Mouse (Mus musculus) lung, embryonic 14.5 days (tissue): Measurements from ENCODE around the gene Sctr. TPM values are rescaled to one million over a fixed set of nuclear protein-coding genes. Genes with fewer than 3 reads are reported as not detected.
A peak's percentile ranks its signal among the peaks of the same experiment; 100 is the strongest.

Experiments used
- ATAC-seq: fragments of 200-750 bp; cut with Nextera tagmentation; 2 replicates; pipeline ENCODE4 v1.8.0; 2017; ENCODE audit warnings: mild to moderate bottlenecking, moderate TSS enrichment, moderate library complexity; ENCODE audit not compliant: insufficient read depth
- DNase-seq: peaks from one replicate; pipeline ENCODE4 v3.0.0-alpha.2; 2015
- H3K27ac ChIP-seq: fragments of 300-500 bp; sonication (generic); 2 replicates; pipeline ENCODE4 v1.5.1; 2014; ENCODE audit warnings: low read depth, mild to moderate bottlenecking, moderate library complexity
- H3K27me3 ChIP-seq: fragments of 300-500 bp; sonication (generic); 2 replicates; pipeline ENCODE4 v1.6.1; 2014; ENCODE audit warnings: low read length, control low read depth; ENCODE audit not compliant: insufficient read depth
- H3K36me3 ChIP-seq: fragments of 300-500 bp; sonication (generic); 2 replicates; pipeline ENCODE4 v1.6.1; 2014; ENCODE audit warnings: control low read depth; ENCODE audit not compliant: insufficient read depth
- H3K4me1 ChIP-seq: fragments of 300-500 bp; sonication (generic); 2 replicates; pipeline ENCODE4 v1.6.1; 2014; ENCODE audit warnings: antibody characterized with exemption, control low read depth; ENCODE audit not compliant: insufficient read depth
- H3K4me2 ChIP-seq: fragments of 300-500 bp; sonication (generic); 2 replicates; pipeline ENCODE4 v1.6.1; 2014; ENCODE audit warnings: mild to moderate bottlenecking
- H3K4me3 ChIP-seq: fragments of 300-500 bp; sonication (generic); 2 replicates; pipeline ENCODE4 v1.5.1; 2014; ENCODE audit warnings: low read depth, low read length
- H3K9ac ChIP-seq: fragments of 300-500 bp; sonication (generic); 2 replicates; pipeline ENCODE4 v1.6.1; 2014
- H3K9me3 ChIP-seq: fragments of 300-500 bp; sonication (generic); 2 replicates; pipeline ENCODE4 v1.6.1; 2016; ENCODE audit warnings: low read depth, low read length, control low read depth
- CTCF ChIP-seq: IDR thresholded peaks from 2 replicates; pipeline ENCODE4 v1.5.1; 2016; ENCODE audit warnings: antibody characterized with exemption, low read depth
- WGBS: fragments of 180-500 bp; shearing (Covaris S2); extraction: QIAGEN DNeasy Blood & Tissue Kit; methylation state at CpG from one replicate; pipeline ENCODE4 v1.1.7; 2014; 5-methylcytosine and 5-hydroxymethylcytosine counted together
- polyA plus RNA-seq: library from polyadenylated mRNA; unstranded; fragments of >200 nt; fragmentation: Nextera tagmentation; extraction: Ambion mirVana; gene quantifications from 2 replicates; pipeline ENCODE4 v1.2.1, GENCODE M21; 2014

Sctr gene
- polyA plus RNA-seq, 1 experiment from 2014 or later, result 0.29 TPM

- 23% methylated on average over 9 of the region's 9 CpGs for WGBS
- DNase-seq (no peak), ATAC-seq (no peak)
- Histone ChIP-seq H3K4me1 (peaks cover 2% of the 10 kb centered on the region), H3K27me3 (no peaks in the 10 kb centered on the region), H3K9me3 (no peaks in the 10 kb centered on the region), H3K36me3 (no peaks in the 10 kb centered on the region), H3K9ac (no peak overlapping the region), H3K27ac (no peak overlapping the region), H3K4me2 (no peak overlapping the region), H3K4me3 (no peak overlapping the region)
- TF ChIP-seq CTCF, result no peak
Observed at GRCm38 (mm10) chr1:120077746-120078410, 71.2 kb downstream of the Sctr start.

GRCm38 (mm10) chr1:120080632-120081031 is 73.9 kb downstream of the Sctr start:
- no peak overlapping the region for H3K9ac ChIP-seq
- no peak overlapping the region for H3K4me3 ChIP-seq
- peaks cover 10% of the 10 kb centered on the region for H3K4me1 ChIP-seq
- no peaks in the 10 kb centered on the region for H3K36me3 ChIP-seq
- no peak overlapping the region for H3K4me2 ChIP-seq
- no peak for ATAC-seq
- no peaks in the 10 kb centered on the region for H3K27me3 ChIP-seq
- no peaks in the 10 kb centered on the region for H3K9me3 ChIP-seq
- TF ChIP-seq CTCF, result no peak
- no peak overlapping the region for H3K27ac ChIP-seq
- 84% methylated on average over 1 of the region's 1 CpGs for WGBS
- no peak for DNase-seq

GRCm38 (mm10) chr1:120082957-120083585 is 76.4 kb downstream of the Sctr start:
- DNase-seq, result peak; percentile 64
- Histone ChIP-seq H3K4me3 (no peak overlapping the region), H3K27ac (no peak overlapping the region), H3K9ac (no peak overlapping the region), H3K36me3 (no peaks in the 10 kb centered on the region), H3K4me1 (peaks cover 10% of the 10 kb centered on the region), H3K9me3 (no peaks in the 10 kb centered on the region), H3K4me2 (peak overlapping the region; percentile 35; the same call in 1 of the 2 replicates), H3K27me3 (no peaks in the 10 kb centered on the region)
- ATAC-seq, result peak; percentile 71
- TF ChIP-seq CTCF, result no peak
- 16% methylated on average over 7 of the region's 7 CpGs for WGBS

GRCm38 (mm10) chr1:120083921-120084517 is 77.3 kb downstream of the Sctr start:
- H3K27ac ChIP-seq, result no peak overlapping the region
- WGBS, result 23% methylated on average over 5 of the region's 5 CpGs
- H3K4me1 ChIP-seq, result peaks cover 10% of the 10 kb centered on the region
- DNase-seq (peak; percentile 46), ATAC-seq (peak; percentile 52; the same call in 1 of the 2 replicates)
- no peak overlapping the region for H3K4me2 ChIP-seq
- H3K9me3 ChIP-seq, result no peaks in the 10 kb centered on the region
- H3K27me3 ChIP-seq, result no peaks in the 10 kb centered on the region
- no peak overlapping the region for H3K4me3 ChIP-seq
- no peak for TF ChIP-seq CTCF
- H3K9ac ChIP-seq, result no peak overlapping the region
- H3K36me3 ChIP-seq, result no peaks in the 10 kb centered on the region

GRCm38 (mm10) chr1:120085696-120086095 is 79.0 kb downstream of the Sctr start:
- Histone ChIP-seq H3K4me3 (no peak overlapping the region), H3K27me3 (no peaks in the 10 kb centered on the region), H3K9me3 (no peaks in the 10 kb centered on the region), H3K27ac (no peak overlapping the region), H3K4me1 (peaks cover 10% of the 10 kb centered on the region), H3K9ac (no peak overlapping the region), H3K4me2 (no peak overlapping the region), H3K36me3 (no peaks in the 10 kb centered on the region)
- no peak for ATAC-seq
- no peak for DNase-seq
- WGBS, result 79% methylated on average over 3 of the region's 3 CpGs
- TF ChIP-seq CTCF, result no peak

GRCm38 (mm10) chr1:120086644-120087043 is 80.0 kb downstream of the Sctr start:
- WGBS, result 64% methylated on average over 13 of the region's 13 CpGs
- no peak for TF ChIP-seq CTCF

GRCm38 (mm10) chr1:120089180-120089579 is 82.5 kb downstream of the Sctr start:
- 16% methylated on average over 5 of the region's 5 CpGs for WGBS
- Histone ChIP-seq H3K27ac (no peak overlapping the region), H3K27me3 (no peaks in the 10 kb centered on the region), H3K36me3 (no peaks in the 10 kb centered on the region), H3K9me3 (no peaks in the 10 kb centered on the region), H3K4me3 (no peak overlapping the region), H3K4me2 (no peak overlapping the region), H3K9ac (no peak overlapping the region), H3K4me1 (no peaks in the 10 kb centered on the region)
- TF ChIP-seq CTCF, result no peak
- DNase-seq, result no peak
- no peak for ATAC-seq

More at GRCm38 (mm10) chr1:120086644-120087043, 80.0 kb downstream of the Sctr start:
- no peaks in the 10 kb centered on the region for H3K27me3 ChIP-seq
- peaks cover 10% of the 10 kb centered on the region for H3K4me1 ChIP-seq
- no peaks in the 10 kb centered on the region for H3K36me3 ChIP-seq
- no peaks in the 10 kb centered on the region for H3K9me3 ChIP-seq
- H3K27ac ChIP-seq, result no peak overlapping the region
- DNase-seq, result no peak
- no peak overlapping the region for H3K4me2 ChIP-seq
- H3K9ac ChIP-seq, result no peak overlapping the region
- no peak for ATAC-seq
- no peak overlapping the region for H3K4me3 ChIP-seq
